Mouse (Mus musculus): ENCODE data around the gene Palmd.

Gene Palmd

GRCm38 (mm10) chr3:116968540-116968997 is at the start of gene Palmd:
TSS of gene Palmd (minus strand) at chr3:116968987.
- no peak for DNase-seq (ENCODE audit: extremely low read depth, low read depth, low spot score)

DNA sequence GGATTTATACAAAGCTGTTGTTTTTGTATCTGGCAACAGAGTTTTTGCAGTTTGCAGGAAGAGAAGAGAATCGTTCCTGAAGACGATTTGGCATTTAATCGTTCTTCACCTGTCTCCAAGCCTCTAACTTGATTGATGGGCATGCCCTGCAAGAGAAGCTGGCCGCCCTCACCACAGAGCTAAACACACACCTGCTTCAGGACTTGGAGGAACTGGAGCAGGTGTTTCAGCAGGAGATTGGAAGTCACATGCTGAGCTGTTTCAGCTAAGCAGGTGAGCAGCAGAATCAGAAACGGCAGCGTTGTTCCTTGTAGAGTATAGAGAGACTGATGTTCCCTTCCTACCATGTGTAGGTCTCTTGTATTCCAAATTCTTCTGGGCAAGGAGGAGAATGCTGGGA is 41.4 kb upstream of the Palmd start:
- DNase-seq (ENCODE audit: extremely low read depth, low read depth, low spot score): no peak

DNA sequence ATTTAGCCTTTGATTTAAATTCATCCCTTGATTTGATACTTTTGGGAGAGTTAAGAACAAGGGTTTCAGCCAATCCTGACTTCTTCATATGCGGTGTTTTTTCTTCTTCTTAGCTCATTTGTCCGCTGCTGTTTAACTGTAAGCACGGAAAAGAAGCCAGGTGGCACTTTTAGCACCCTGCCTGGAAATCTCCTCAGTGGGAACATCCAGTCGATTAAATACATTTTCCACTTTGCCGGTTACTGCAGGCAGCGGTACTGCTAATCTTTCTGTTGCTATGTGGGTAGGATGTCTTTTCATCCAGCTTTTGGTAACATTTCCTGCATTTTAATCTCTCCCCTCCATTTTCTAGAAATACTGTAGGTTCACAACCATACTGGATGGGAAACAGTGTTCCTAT is 38.6 kb upstream of the Palmd start:
- no peak for DNase-seq (ENCODE audit: extremely low read depth, low read depth, low spot score)

- no peak for DNase-seq (ENCODE audit: extremely low read depth, low read depth, low spot score)
Measured at GRCm38 (mm10) chr3:117006636-117007035, 37.8 kb upstream of the Palmd start.

DNA sequence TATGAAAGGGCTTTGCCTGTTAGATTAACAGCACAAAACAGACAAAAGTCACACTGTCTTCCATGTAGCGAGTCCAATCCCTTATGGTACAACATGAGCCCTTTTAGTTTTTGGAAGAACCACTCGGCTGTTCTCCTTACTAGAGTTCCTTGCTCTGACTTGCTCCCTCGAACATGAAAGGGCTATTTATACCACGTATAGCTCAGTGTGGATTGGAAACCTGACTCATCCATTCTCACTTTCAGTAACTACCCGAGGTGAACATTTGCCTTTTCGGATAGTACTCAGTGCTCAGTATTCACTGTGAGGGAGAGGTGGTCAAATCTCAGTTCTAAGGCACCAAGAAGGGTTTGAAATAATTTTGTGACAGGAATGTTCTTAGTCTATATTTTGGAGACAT is 34.6 kb upstream of the Palmd start:
- DNase-seq (ENCODE audit: extremely low read depth, low read depth, low spot score): no peak

DNA sequence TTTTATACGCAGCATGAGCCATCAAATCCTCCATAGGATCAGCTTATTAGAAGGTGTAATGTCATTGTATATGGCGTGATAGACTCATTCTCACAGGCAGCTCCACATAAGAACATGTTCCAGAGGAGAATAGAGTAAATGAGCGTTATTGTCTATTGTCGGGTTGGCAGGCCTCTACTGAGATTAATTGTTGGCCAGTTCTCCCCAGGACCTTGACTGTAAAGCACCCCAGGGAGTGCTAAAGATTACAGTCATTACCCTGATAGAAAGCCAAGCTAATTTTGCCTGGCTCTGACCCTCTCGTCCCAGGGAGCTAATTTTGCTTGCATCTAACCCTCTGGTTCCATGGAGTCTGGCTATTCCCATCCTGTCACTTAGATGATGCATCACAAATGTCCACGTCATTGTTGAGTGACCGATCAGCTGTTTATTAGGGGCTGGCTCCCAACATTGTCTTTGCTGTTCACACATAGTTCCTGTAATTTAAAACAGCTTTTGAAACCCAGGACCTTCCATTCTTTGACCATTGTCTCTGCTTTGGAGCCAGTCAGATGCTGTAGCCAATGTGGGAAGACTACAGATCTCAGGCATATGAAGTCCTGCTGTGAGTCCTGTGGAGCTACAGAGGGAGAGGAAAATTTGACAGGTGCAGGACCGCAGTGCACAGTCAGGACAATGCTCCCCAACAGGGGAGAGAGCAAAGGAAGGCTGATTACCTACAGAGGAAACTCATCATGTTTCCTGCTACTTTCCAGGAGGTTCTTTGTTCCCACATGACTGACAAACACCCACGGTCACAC is 33.1 kb upstream of the Palmd start:
- DNase-seq (ENCODE audit: extremely low read depth, low read depth, low spot score): no peak

- DNase-seq (ENCODE audit: extremely low read depth, low read depth, low spot score): no peak
Measured at GRCm38 (mm10) chr3:116993011-116993410, 24.2 kb upstream of the Palmd start.

GRCm38 (mm10) chr3:116991180-116991579 is 22.4 kb upstream of the Palmd start:
- no peak for DNase-seq (ENCODE audit: extremely low read depth, low read depth, low spot score)

GRCm38 (mm10) chr3:116988221-116988620 is 19.4 kb upstream of the Palmd start:
- DNase-seq (ENCODE audit: extremely low read depth, low read depth, low spot score): no peak

- DNase-seq (ENCODE audit: extremely low read depth, low read depth, low spot score): no peak
Measured at GRCm38 (mm10) chr3:116986451-116986850, 17.7 kb upstream of the Palmd start.

DNA sequence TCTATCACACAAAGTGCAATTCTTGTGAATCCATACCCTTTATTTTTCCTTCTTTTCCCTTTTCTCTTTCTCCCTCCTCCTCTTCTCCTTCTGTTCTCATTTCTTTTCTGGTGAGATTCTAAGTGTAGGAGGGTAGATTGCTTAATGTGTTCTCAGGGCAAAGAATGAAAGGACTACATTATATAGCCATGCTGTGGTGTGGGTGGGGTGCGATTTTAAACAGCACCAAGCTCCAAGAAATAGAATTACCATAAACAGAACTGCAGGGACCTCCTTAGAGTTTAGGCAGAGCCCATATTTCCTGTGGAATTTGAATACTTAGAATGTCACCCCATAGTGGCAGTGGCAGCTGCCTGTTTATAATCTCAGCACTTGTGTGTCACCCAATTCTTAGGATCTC is 17.0 kb upstream of the Palmd start:
- DNase-seq (ENCODE audit: extremely low read depth, low read depth, low spot score): no peak

GRCm38 (mm10) chr3:116985042-116985455 is 16.3 kb upstream of the Palmd start:
- no peak for DNase-seq (ENCODE audit: extremely low read depth, low read depth, low spot score)

GRCm38 (mm10) chr3:116981811-116982575 is 13.2 kb upstream of the Palmd start:
- DNase-seq (ENCODE audit: extremely low read depth, low read depth, low spot score): no peak

DNA sequence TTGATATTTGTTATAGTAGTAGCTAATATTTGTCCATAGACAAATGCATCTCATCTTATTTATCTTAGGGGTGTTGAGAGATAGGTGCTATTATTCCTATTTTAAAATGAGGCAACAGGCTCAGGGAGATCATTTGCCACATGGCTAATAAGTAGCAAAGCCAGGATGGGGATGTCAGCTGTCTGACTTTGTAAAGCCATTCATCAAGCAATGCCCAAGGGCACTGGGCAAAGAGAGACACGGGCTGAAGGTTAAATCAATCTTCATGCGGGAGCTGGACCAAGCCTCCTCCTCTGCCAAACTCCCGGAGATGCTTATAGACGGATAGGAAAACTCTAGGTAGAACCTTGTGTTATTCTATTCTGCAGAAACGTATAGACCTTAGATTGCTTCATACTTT is 999 bp upstream of the Palmd start:
- no peak for DNase-seq (ENCODE audit: extremely low read depth, low read depth, low spot score)

- no peak for DNase-seq (ENCODE audit: extremely low read depth, low read depth, low spot score)
Measured at GRCm38 (mm10) chr3:116969003-116969402, 216 bp upstream of the Palmd start.

- DNase-seq (ENCODE audit: extremely low read depth, low read depth, low spot score): no peak
Measured at GRCm38 (mm10) chr3:116967967-116968366, 820 bp downstream of the Palmd start, which contains the start of gene 4930455H04Rik. TSS of gene 4930455H04Rik (plus strand) at chr3:116968267.

GRCm38 (mm10) chr3:116967436-116967835 is 1.4 kb downstream of the Palmd start:
- DNase-seq (ENCODE audit: extremely low read depth, low read depth, low spot score): no peak

- DNase-seq (ENCODE audit: extremely low read depth, low read depth, low spot score): no peak
Measured at GRCm38 (mm10) chr3:116966800-116967199, 2.0 kb downstream of the Palmd start.

- no peak for DNase-seq (ENCODE audit: extremely low read depth, low read depth, low spot score)
Measured at GRCm38 (mm10) chr3:116966225-116966624, 2.6 kb downstream of the Palmd start.

DNA sequence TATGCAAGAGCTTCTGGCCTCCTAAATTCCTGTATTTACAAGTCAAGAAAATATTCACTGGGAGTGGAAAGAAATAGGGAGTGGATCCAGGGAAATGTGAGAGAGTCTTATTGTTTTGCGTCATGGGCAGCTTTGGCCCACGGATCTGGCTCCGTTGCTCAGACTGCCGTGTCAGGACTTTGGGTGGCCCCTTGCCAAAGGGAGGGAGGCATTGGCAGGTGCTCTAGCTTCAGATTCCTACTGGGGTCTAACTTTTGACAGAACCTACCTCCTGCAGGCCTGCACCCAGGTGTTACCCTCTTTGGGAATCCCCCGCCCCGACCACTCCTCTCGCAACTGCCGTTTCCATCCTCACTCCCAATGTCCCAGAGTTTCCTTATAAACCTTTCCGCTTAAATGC is 4.4 kb downstream of the Palmd start:
- DNase-seq (ENCODE audit: extremely low read depth, low read depth, low spot score): no peak

DNA sequence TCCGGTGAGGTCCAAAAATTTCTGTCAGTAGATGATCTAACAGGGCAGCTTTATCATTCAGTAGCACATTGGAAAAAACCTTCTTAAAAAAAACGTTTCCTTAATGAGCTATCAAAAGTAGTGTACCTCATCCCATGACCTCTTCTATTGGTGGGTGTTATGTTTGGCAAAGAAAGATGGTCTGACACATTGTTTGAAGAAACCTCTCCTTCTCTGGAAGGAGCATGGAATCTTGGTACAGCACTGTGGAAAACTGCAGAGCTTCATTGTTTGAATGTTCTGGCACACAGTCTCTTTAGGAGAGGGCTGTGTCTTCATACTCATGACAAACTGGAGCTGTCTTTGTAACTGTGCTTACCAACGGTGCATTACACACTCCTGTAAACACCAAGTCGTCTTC is 5.6 kb downstream of the Palmd start:
- DNase-seq (ENCODE audit: extremely low read depth, low read depth, low spot score): no peak
